Mouse (Mus musculus) ES-Bruce4 (cell line): ENCODE results near the gene Rbms3.

Source experiments
- CTCF ChIP-seq: IDR thresholded peaks from one replicate; pipeline ENCODE4 v1.8.1; 2011; ENCODE audit warnings: low read depth, low read length
- POLR2A ChIP-seq: IDR thresholded peaks from one replicate; pipeline ENCODE4 v1.8.1; 2011; ENCODE audit warnings: low read length; ENCODE audit not compliant: insufficient read depth

- TF ChIP-seq CTCF (no peak), POLR2A (no peak)
These were observed 815.1 kb downstream of the Rbms3 start for GRCm38 (mm10) chr9:116814495-116815094.
